Mouse (Mus musculus): ENCODE data around the gene Scrn1. TPM values are rescaled to one million over a fixed set of nuclear protein-coding genes. Genes with fewer than 3 reads are reported as not detected.

Scrn1 gene
- polyA plus RNA-seq, 1 experiment from 2014 or later = 0.35 TPM

DNA sequence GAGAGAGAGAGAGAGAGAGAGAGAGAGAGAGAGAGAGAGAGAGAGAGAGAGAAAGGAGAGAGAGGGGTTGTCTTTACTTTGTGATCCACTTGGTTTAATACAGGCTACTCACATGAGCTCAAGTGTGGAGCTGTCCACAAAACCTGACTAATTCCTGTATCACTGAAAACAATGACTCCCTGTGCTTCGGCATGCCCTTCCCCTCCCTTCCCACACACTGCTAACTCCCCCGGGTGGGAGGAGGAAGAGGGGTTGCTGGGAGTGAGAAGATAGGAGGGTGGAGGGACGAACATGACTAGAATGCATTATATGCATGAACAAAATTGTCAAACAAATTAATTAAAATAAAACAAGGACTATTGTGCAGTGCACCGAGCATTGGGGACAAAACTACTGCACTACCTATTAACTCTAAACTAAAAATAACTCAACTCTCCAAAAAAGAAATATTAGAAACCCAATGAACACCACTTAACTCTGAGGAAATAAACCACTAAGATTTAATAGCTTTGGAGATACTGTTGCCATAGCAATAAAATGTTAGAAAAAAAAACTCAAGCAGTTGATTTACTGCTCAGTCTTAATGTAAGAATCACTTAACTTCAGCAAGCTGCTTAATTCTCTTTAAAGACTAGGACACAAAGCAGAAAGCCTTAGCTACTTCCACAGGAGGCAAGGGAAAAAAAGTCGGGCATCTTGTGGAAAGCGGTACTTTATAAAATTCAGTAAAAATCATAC lies 7.1 kb upstream of the Scrn1 start:
- no peak for ATAC-seq
- Histone ChIP-seq H3K4me3 (ENCODE audit: low read depth, low read length) (no peak overlapping the region), H3K27ac (ENCODE audit: low read depth) (no peak overlapping the region), H3K4me1 (ENCODE audit: insufficient read depth) (no peaks in the 10 kb centered on the region), H3K9ac (replicated peaks) (no peak overlapping the region), H3K36me3 (replicated peaks; ENCODE audit: insufficient read depth, low read length) (no peaks in the 10 kb centered on the region), H3K27me3 (ENCODE audit: insufficient read depth, low read length) (0 out of 2 replicates have a peak, but pooled peaks cover 3% of the 10 kb centered on the region), H3K4me2 (ENCODE audit: low read depth, low read length) (no peak overlapping the region), H3K9me3 (ENCODE audit: low read length) (no peaks in the 10 kb centered on the region)
- TF ChIP-seq EP300 (IDR thresholded peaks at IDR 0.05; ENCODE audit: low read depth) = no peak
- TF ChIP-seq CTCF (IDR thresholded peaks at IDR 0.05; ENCODE audit: low read depth) = no peak
- WGBS (ENCODE audit: insufficient replicate concordance) = 39% methylated on average over 6 of the region's 6 CpGs
- no peak for DNase-seq

DNA sequence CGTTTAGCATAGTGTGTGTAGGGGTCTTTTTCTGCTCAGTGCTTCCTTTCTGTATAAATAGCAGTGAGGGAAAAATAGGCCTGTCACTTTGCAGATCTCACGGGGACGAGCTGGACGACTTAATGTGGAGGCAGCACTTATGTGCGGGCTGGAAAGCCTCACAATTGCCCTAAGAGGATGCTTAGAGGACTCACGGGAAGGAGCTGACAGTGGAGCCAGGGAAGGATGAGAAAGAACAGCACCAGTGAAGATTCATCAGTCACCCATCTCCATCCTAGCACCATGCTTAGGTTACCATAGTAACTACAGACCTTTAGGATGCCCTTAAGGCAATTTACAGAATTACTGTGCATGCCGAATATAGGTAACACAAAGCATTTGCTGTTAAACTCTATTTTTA lies 3.5 kb upstream of the Scrn1 start:
- DNase-seq (no peak), ATAC-seq (no peak)
- 67% methylated on average over 7 of the region's 7 CpGs for WGBS (ENCODE audit: insufficient replicate concordance)
- no peak overlapping the region for H3K4me2 ChIP-seq (ENCODE audit: low read depth, low read length)
- H3K9ac ChIP-seq (replicated peaks) = no peak overlapping the region
- no peaks in the 10 kb centered on the region; the same call in 1 of the 2 replicates for H3K4me1 ChIP-seq (ENCODE audit: insufficient read depth)
- peaks cover 25% of the 10 kb centered on the region for H3K27me3 ChIP-seq (ENCODE audit: insufficient read depth, low read length)
- no peak overlapping the region for H3K4me3 ChIP-seq (ENCODE audit: low read depth, low read length)
- no peaks in the 10 kb centered on the region for H3K36me3 ChIP-seq (replicated peaks; ENCODE audit: insufficient read depth, low read length)
- H3K9me3 ChIP-seq (ENCODE audit: low read length) = no peaks in the 10 kb centered on the region
- H3K27ac ChIP-seq (ENCODE audit: low read depth) = no peak overlapping the region
- TF ChIP-seq EP300 (IDR thresholded peaks at IDR 0.05; ENCODE audit: low read depth) (no peak), CTCF (IDR thresholded peaks at IDR 0.05; ENCODE audit: low read depth) (no peak)

GRCm38 (mm10) chr6:54566546-54566919 lies 244 bp upstream of the Scrn1 start:
- 19% methylated on average over 6 of the region's 6 CpGs for WGBS (ENCODE audit: insufficient replicate concordance)
- Histone ChIP-seq H3K4me3 (ENCODE audit: low read depth, low read length) (peak overlapping the region; percentile 45), H3K27me3 (ENCODE audit: insufficient read depth, low read length) (peaks cover 29% of the 10 kb centered on the region), H3K27ac (ENCODE audit: low read depth) (no peak overlapping the region), H3K9ac (replicated peaks) (peak overlapping the region; percentile 9; the same call in 1 of the 2 replicates), H3K36me3 (replicated peaks; ENCODE audit: insufficient read depth, low read length) (no peaks in the 10 kb centered on the region), H3K4me2 (ENCODE audit: low read depth, low read length) (peak overlapping the region; percentile 74), H3K4me1 (ENCODE audit: insufficient read depth) (no peaks in the 10 kb centered on the region; the same call in 1 of the 2 replicates), H3K9me3 (ENCODE audit: low read length) (no peaks in the 10 kb centered on the region)
- DNase-seq (no peak), ATAC-seq (no peak)
- TF ChIP-seq EP300 (IDR thresholded peaks at IDR 0.05; ENCODE audit: low read depth) (no peak), CTCF (IDR thresholded peaks at IDR 0.05; ENCODE audit: low read depth) (no peak)

- Histone ChIP-seq H3K4me3 (ENCODE audit: low read depth, low read length) (no peak overlapping the region), H3K9ac (replicated peaks) (no peak overlapping the region), H3K27ac (ENCODE audit: low read depth) (no peak overlapping the region), H3K4me1 (ENCODE audit: insufficient read depth) (no peaks in the 10 kb centered on the region; the same call in 1 of the 2 replicates), H3K9me3 (ENCODE audit: low read length) (no peaks in the 10 kb centered on the region), H3K4me2 (ENCODE audit: low read depth, low read length) (no peak overlapping the region), H3K36me3 (replicated peaks; ENCODE audit: insufficient read depth, low read length) (no peaks in the 10 kb centered on the region), H3K27me3 (ENCODE audit: insufficient read depth, low read length) (peaks cover 29% of the 10 kb centered on the region)
- DNase-seq (no peak), ATAC-seq (no peak)
- TF ChIP-seq CTCF (IDR thresholded peaks at IDR 0.05; ENCODE audit: low read depth) = no peak
- TF ChIP-seq EP300 (IDR thresholded peaks at IDR 0.05; ENCODE audit: low read depth) = no peak
- WGBS (ENCODE audit: insufficient replicate concordance) = 57% methylated on average over 3 of the region's 3 CpGs
Observed at GRCm38 (mm10) chr6:54565012-54565411, 1.3 kb downstream of the Scrn1 start.

DNA sequence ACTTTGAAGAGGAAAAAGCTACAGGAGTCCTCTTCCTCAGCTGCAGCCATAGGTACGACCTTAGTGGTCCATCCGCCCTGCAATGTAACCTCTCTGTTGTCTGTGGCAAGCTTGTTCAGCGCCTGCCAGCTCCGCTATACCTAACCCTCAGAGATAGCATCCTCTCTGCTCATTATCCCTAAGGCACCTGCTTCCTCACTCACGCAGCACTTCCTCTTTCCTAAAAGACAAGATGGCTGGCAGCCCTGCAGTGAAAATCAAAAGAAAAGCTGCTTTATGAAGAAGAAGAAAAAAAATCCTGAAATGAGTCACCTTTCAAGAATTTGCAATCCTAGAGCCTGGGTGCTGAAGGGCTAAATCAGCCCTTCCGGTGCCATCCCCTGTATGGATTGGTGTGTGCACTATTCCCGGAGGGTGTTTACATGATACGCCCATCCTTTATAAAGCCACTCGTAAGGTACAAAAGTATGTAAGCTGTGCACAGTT lies 1.7 kb downstream of the Scrn1 start:
- H3K9ac ChIP-seq (replicated peaks) = no peak overlapping the region
- H3K27ac ChIP-seq (ENCODE audit: low read depth) = no peak overlapping the region
- DNase-seq (no peak), ATAC-seq (no peak)
- H3K9me3 ChIP-seq (ENCODE audit: low read length) = no peaks in the 10 kb centered on the region
- 50% methylated on average over 9 of the region's 9 CpGs for WGBS (ENCODE audit: insufficient replicate concordance)
- no peak for TF ChIP-seq CTCF (IDR thresholded peaks at IDR 0.05; ENCODE audit: low read depth)
- no peak for TF ChIP-seq EP300 (IDR thresholded peaks at IDR 0.05; ENCODE audit: low read depth)
- no peaks in the 10 kb centered on the region; the same call in 1 of the 2 replicates for H3K4me1 ChIP-seq (ENCODE audit: insufficient read depth)
- H3K4me2 ChIP-seq (ENCODE audit: low read depth, low read length) = no peak overlapping the region
- peaks cover 26% of the 10 kb centered on the region for H3K27me3 ChIP-seq (ENCODE audit: insufficient read depth, low read length)
- H3K4me3 ChIP-seq (ENCODE audit: low read depth, low read length) = no peak overlapping the region
- no peaks in the 10 kb centered on the region for H3K36me3 ChIP-seq (replicated peaks; ENCODE audit: insufficient read depth, low read length)

DNA sequence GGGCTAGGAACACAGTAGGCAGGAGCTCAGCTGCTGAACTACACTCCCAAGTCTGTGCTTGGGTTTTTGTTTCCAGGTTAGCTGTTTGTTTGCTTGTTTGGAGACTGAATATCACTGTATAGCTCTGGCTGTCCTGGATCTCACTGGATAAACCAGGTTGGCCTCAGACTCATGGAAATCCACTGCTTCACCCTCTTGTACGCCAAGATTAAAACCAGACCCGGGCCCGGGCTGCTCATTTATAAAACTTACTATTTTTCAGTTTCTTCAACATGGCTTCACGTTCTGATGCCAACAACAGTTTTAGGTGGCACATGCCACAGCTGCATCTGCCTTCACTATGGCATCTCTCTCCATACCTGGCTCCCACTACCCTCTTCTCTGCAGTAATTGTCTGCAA lies 2.7 kb downstream of the Scrn1 start:
- DNase-seq (no peak), ATAC-seq (no peak)
- H3K36me3 ChIP-seq (replicated peaks; ENCODE audit: insufficient read depth, low read length) = no peaks in the 10 kb centered on the region

More for the DNA sequence above, 2.7 kb downstream of the Scrn1 start:
- Histone ChIP-seq H3K27me3 (ENCODE audit: insufficient read depth, low read length) (peaks cover 26% of the 10 kb centered on the region), H3K9ac (replicated peaks) (no peak overlapping the region), H3K4me2 (ENCODE audit: low read depth, low read length) (no peak overlapping the region), H3K27ac (ENCODE audit: low read depth) (no peak overlapping the region), H3K9me3 (ENCODE audit: low read length) (no peaks in the 10 kb centered on the region), H3K4me3 (ENCODE audit: low read depth, low read length) (no peak overlapping the region), H3K4me1 (ENCODE audit: insufficient read depth) (no peaks in the 10 kb centered on the region; the same call in 1 of the 2 replicates)
- TF ChIP-seq EP300 (IDR thresholded peaks at IDR 0.05; ENCODE audit: low read depth) (no peak), CTCF (IDR thresholded peaks at IDR 0.05; ENCODE audit: low read depth) (no peak)
- WGBS (ENCODE audit: insufficient replicate concordance) = 79% methylated on average over 4 of the region's 4 CpGs

All from liver, postnatal 0 days (tissue).